Mouse (Mus musculus) cerebellum, adult 2 months (tissue): ENCODE results near the gene Epha8.

Source experiments
- CTCF ChIP-seq: fragments of 200-500 bp; IDR thresholded peaks from 2 replicates; pipeline ENCODE4 v1.5.1; 2011; ENCODE audit warnings: low read depth, mild to moderate bottlenecking, control low read depth, low read length, moderate library complexity, borderline replicate concordance; ENCODE audit not compliant: insufficient read depth
- POLR2A ChIP-seq: fragments of 200-500 bp; IDR thresholded peaks from 2 replicates; pipeline ENCODE4 v1.6.1; 2011; ENCODE audit warnings: low read length, control low read depth, borderline replicate concordance; ENCODE audit not compliant: insufficient read depth

DNA sequence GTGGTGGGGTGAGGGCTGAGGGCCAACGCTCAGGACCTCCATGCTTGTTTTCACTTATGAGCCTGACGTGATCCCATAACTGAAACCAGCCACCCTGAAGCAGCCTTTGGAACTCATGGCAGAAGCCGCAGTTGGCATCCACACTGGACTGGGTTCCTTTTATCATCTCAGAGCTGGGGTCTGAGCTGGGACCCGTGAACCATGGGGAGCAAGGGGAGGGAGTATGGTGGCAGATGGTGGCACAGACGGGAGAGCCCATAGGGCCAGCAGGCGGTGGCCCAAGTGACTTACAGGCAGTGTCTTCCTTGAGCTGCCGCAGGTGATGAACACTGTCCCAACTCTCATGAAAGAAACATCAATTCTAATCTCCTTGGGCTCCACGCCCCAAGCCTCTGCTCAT is 37.8 kb downstream of the Epha8 start:
- no peak for TF ChIP-seq POLR2A
- no peak for TF ChIP-seq CTCF
